Mouse (Mus musculus) activated CD4-positive, CD25-positive, alpha-beta regulatory T cell, adult 4 months (primary cell): ENCODE results near the gene Gpr31b. TPM values are rescaled to one million over a fixed set of nuclear protein-coding genes. Genes with fewer than 3 reads are reported as not detected.

ENCODE experiments used
- polyA plus RNA-seq, 2 experiments: library from polyadenylated mRNA; unstranded; fragments of 100-300 nt; shearing (Covaris generic); gene quantifications; one replicate each; pipeline ENCODE4 v1.2.1; 2017

Gene Gpr31b
- polyA plus RNA-seq, 2 experiments from 2014 or later = not detected

Other genes starting within 250 kb of the Gpr31b start
- under 1 TPM in 1 of 2 experiments, not detected in 1; 0.26 TPM for gene Mas1, start 184.2 kb downstream of the Gpr31b start, polyA plus RNA-seq
- gene Mrgprh, start 176.3 kb downstream of the Gpr31b start, polyA plus RNA-seq = not detected
- gene Pnldc1, start 142.1 kb downstream of the Gpr31b start, polyA plus RNA-seq = 1 to 10 TPM in 1 of 2 experiments, under 1 TPM in 1; 0.62 to 1.2 TPM
- gene Tcp1, start 136.6 kb downstream of the Gpr31b start, polyA plus RNA-seq = 100 to 1,000 TPM; 259 to 267 TPM
- 100 to 1,000 TPM; 209 to 240 TPM for gene Mrpl18, start 136.0 kb downstream of the Gpr31b start, polyA plus RNA-seq
- under 1 TPM in 1 of 2 experiments, not detected in 1; 0.93 TPM for gene Acat3, start 111.7 kb downstream of the Gpr31b start, polyA plus RNA-seq
- gene Acat2, start 91.5 kb downstream of the Gpr31b start, polyA plus RNA-seq = 10 to 100 TPM; 38.5 to 40.3 TPM
- 100 to 1,000 TPM; 110 to 181 TPM for gene Wtap, start 58.1 kb downstream of the Gpr31b start, polyA plus RNA-seq
- gene Sod2, start 45.5 kb downstream of the Gpr31b start, polyA plus RNA-seq = 10 to 100 TPM; 62.4 to 64.0 TPM
- gene Tcp10b, start 8.8 kb upstream of the Gpr31b start, polyA plus RNA-seq = not detected
- not detected for gene Unc93a, start 79.5 kb upstream of the Gpr31b start, polyA plus RNA-seq
- gene Smok2a, start 168.9 kb upstream of the Gpr31b start, polyA plus RNA-seq = not detected
- under 1 TPM in 1 of 2 experiments, not detected in 1; 0.28 TPM for gene Smok2b, start 178.0 kb upstream of the Gpr31b start, polyA plus RNA-seq